Mouse (Mus musculus): ENCODE measurements around the gene Ak2.

The Ak2 gene

GRCm38 (mm10) chr4:128974677-128975076 is 17.1 kb upstream of the Ak2 start:
- DNase-seq (ENCODE audit: low read depth): no peak

GRCm38 (mm10) chr4:128976577-128976976 is 15.2 kb upstream of the Ak2 start:
- DNase-seq (ENCODE audit: low read depth): no peak

DNA sequence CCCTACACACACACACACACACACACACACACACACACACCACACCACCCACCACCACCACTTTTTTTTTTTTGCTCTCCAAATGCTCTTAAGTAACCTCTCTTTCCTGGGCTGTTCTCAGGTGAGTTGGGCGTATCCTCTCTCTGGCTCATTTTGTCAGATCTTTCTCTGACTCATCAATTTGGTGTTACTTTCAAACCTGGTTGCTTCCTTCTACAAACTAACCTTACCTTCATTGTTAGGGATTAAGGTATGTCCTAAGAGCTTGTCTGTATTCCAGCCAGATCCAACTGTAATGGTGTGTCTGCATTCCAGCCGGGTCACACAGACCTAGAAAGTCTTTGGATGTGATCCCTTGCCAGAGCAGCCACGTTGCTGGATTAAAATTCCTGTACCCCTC is 14.5 kb upstream of the Ak2 start:
- no peak for DNase-seq (ENCODE audit: low read depth)

- DNase-seq (ENCODE audit: low read depth): no peak
Observed at GRCm38 (mm10) chr4:128978634-128979033, 13.1 kb upstream of the Ak2 start.

GRCm38 (mm10) chr4:128980890-128981832 is 10.6 kb upstream of the Ak2 start:
- DNase-seq (ENCODE audit: low read depth): peak; percentile 72

DNA sequence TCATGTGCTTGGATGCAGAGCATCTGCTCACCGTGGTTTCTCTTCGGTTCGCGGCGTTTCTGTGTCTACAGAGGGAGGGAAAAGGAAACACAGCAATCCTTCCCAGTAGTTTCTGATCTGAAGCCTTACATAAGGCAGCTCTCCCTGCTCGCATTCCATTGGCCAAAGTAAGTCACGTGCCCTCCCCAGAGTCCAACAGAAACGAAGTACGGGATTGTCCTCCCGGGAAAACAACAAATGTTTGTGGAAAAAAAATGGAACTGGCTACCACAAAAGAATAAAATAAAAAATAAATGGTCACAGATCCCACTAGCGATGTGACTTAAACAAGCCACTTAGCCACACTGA is 10.0 kb upstream of the Ak2 start:
- no peak for DNase-seq (ENCODE audit: low read depth)

DNA sequence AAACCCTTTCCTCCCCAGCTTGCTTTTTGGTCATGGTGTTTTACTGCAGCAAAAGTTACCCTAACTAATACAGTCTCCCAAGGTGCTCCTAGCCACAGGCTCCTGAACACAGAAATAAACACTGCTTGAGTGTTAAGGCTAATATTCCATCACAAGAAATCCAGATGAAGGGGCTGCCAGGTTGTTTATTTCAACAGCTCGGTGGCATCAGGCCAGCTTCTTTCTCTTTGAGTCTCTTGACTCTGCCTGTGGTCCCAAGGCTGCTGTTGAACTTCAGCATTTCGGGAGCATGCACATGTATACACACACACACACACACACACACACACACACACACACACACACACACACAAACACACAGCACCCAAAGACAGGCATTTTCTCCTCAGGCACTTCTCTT is 8.6 kb upstream of the Ak2 start:
- no peak for DNase-seq (ENCODE audit: low read depth)

DNA sequence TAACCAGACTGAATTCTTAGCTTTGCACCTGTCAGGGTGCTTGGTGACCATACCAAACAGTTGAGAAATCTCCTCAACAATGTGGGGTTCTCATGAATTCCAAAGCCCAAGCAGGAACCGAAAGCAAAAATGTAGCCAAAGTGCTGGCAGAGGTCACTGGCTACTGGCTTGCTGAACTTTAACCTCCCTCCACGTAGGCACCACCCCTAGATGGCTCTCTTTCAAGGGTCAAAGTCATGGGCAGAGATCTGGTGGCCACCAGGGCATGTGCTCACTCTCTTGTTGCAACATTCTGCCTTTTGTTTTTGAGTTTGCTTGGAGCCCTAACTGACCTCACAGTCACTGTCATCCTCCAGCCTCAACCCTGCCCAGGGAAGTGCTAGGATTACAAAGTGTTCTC is 8.1 kb upstream of the Ak2 start:
- no peak for DNase-seq (ENCODE audit: low read depth)

DNA sequence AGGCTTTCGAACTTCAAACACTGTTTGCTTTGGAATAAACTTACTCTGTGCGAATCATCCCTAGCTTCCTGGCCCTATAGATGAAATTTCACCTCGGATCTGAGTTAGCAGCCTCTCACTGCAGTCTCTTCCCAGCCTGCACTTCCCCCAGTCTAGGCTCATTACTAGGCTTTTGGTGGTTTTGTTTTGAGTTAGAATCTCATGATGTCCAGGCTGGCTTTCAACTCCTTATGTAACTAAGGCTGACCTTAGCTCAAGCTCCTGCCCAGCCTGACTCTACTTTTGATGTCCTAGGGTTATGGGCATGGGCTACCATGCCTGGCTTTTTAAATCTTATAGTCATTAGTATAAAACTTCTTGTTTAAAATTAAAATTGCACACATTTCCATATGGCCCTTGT is 7.2 kb upstream of the Ak2 start:
- no peak for DNase-seq (ENCODE audit: low read depth)

DNA sequence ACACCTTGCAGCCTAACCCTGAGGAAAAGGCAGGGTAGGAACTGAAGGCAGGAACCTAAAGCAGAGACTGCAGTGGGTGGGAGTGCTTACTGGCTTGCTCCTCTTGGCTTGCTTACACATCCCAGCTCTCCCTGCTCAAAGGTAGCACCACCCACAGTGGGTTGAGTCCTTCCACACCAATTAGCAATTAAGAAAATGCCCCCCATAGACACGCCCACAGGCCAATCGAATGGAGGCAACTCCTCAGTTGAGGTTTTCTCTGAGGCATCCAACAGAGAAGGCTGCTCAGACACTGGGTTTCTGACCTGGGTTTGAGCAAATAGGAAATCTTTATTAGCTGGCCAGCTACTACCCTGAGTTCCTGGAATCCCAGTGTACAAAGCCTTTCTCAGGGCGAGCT is 2.8 kb upstream of the Ak2 start:
- DNase-seq (ENCODE audit: low read depth): no peak

DNA sequence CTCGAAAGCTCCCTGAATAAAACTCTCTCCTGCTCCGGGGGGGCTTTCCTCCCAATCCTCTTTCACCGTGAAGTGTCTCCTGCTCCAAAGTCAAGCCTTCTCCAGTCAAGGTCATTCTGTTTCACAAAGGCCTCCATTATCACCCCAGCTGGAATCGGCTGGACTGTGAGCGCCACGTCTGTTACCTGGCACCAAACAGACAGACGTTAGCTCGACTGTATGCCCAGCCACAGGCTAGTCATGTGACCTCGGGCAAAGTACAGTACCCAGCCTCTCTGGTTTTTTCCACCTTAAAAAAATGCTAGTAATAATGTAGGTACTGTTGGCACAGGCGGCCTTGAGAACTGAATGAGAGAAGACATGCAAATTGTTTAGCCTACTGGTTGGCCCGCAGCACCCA is 2.1 kb upstream of the Ak2 start:
- no peak for DNase-seq (ENCODE audit: low read depth)

DNA sequence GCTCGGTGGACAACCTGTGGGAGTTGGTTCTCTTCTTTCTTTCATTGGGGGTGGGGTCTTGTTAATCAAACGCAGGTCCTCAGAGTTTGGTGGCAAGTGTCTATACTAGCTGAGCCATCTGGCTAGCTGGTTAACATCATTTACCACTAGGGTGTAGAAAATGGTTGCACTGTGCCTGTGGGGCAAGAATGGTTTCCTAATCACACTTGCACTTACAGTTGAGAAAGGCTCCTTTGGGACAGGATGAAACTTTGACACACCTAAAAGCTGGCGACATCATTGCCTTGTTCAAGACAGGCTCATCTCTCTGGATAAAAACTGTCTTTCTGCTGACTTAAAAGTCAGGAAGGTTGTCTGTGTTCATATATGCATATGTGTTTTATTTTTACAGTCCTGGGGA is 418 bp downstream of the Ak2 start:
- no peak for DNase-seq (ENCODE audit: low read depth)

DNA sequence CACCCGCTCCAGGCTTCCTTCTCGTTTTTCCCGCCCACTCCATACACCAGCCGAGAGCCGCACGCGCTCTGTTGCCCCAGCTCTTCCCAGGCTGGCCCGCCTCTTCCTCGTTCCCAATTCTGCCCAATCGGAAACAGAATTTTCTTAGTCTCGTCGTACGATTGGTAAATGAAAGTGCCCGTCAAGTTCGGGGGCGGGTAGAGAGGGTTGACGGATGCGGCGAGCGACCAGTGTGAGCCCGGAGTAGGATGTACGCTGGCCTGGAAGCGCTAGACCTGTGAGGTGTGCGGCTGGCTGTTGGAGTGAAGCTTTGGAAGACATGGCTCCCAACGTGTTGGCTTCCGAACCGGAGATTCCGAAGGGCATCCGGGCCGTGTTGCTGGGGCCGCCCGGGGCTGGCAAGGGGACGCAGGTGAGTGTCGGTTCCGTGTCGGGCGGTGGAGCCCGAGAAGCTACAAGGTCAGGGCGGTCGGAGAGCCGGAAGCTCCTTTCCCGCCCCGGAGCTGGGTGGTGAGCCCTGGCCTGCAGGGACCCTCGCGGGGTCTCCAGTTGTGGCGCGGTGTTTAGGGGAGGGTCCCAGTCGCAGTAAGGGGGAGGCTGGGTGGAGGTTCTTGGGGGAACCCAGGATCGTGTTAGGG is 1.4 kb downstream of the Ak2 start:
- peak; percentile 99 for DNase-seq (ENCODE audit: low read depth)

DNA sequence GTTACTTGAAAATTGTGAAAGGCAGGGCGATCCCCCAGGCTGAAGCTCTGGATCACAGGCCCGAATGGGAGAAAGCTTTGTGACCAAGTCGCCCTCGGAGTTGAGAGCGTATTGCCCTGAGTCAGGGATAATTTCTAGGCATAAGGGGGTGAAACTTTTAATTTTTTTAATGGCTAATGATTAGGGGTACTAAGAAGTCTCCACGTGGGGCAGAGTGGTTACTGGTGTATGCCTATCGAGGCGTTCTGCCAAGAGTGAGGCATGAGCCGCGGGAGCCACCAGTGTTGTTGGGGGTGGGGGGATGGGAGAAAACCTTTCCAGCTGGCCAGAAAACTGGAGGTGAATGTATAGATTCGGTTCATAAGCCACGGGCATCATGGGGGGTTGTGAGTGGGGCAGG is 1.9 kb downstream of the Ak2 start:
- no peak for DNase-seq (ENCODE audit: low read depth)

DNA sequence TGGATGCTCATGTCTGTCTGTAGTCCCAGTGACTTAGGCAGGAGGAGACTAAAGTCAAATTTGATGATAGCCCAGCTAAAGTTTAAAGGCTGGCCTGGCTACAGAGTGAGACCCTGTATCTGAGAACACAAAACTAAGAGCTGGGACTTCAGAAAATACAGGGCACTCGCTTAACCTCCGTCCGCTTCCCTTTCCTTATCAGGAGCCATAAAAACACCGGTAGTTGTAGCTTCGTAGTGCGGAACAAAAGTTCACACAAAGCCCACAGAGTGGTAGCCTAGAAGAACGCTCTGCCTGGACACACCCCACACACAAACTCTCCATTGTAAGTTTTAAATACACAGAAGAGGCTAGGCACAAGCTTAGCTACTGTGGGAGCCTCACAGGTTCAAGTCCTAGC is 3.5 kb downstream of the Ak2 start:
- no peak for DNase-seq (ENCODE audit: low read depth)

GRCm38 (mm10) chr4:128997258-128997657 is 5.5 kb downstream of the Ak2 start:
- DNase-seq (ENCODE audit: low read depth): no peak

DNA sequence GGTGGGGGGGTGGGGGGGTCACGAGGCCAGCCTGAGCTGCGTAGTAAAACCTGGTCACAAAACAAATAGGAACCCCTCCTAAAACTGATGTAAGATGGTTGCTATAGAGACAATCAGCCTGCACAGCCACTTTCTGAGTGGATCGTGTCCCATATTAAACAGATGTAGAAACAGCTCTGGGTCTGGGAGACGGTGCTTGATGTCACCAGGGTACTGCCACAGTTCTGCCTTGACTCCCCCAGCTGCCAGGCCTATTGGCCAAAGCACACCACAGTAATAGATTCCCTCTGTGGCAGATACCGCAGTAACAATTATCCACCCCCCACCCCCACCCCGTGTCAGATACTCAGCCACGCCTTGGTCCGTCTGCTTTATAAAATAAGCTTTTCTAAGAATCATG is 6.6 kb downstream of the Ak2 start:
- no peak for DNase-seq (ENCODE audit: low read depth)

GRCm38 (mm10) chr4:129000786-129001185 is 9.0 kb downstream of the Ak2 start:
- no peak for DNase-seq (ENCODE audit: low read depth)

DNA sequence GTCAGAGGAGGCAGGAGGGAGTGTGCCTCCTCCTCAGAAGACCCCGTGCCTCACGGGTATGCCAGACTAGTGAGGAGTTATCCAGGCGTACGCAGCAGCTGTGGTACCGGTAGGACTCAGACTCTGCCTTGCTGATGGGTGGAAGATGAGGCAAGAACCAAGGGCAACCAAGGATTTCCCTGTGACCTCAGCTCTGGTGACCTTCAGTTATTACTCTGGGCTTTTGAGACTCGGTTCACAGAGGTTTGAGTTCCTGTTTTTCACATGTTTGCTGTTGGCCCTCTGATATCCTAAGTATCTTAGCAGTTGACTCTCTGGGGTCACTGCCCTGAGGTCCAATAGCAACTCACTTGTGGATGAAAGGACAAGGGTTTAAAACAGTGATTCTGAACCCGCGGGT is 12.0 kb downstream of the Ak2 start:
- DNase-seq (ENCODE audit: low read depth): no peak

DNA sequence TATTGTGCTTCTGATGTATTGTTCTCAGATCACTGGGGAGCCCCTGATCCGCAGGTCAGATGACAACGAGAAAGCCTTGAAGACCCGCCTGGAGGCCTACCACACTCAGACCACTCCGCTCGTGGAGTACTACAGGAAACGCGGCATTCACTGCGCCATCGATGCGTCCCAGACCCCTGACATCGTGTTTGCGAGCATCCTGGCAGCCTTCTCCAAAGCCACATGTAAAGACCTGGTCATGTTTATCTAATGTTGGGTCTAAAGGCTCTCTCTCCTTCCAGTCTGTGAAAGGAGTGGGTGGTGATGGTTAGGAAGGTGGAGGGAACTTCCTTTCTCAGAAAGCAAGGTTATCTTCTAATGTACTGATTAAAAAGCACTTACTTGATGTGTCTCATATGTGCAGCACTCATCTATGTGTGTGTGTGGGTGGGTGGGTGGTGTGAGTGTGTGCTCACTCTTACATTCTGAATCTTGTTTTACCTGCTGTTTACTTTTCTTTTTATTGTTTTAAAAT is 16.3 kb downstream of the Ak2 start:
- no peak for DNase-seq (ENCODE audit: low read depth)

DNA sequence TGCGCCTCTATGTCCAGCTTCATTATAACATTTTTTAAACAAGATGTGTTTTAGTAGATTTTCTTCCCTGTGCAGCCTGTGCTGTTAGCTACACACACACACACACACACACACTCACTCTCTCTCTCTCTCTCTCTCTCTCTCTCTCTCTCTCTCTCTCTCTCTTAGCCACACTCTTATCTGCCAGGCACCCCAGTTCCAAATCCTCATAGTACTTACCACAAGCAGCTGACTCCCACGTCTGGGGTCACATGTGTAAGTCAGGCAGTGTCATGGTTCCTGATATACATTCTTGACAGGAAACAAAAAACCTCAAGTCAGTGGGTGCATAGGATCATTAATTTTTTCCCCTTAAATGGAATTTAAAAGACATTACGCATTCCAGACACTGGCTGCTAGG is 16.9 kb downstream of the Ak2 start:
- no peak for DNase-seq (ENCODE audit: low read depth)

GRCm38 (mm10) chr4:129009521-129009920 is 17.8 kb downstream of the Ak2 start:
- DNase-seq (ENCODE audit: low read depth): no peak

DNA sequence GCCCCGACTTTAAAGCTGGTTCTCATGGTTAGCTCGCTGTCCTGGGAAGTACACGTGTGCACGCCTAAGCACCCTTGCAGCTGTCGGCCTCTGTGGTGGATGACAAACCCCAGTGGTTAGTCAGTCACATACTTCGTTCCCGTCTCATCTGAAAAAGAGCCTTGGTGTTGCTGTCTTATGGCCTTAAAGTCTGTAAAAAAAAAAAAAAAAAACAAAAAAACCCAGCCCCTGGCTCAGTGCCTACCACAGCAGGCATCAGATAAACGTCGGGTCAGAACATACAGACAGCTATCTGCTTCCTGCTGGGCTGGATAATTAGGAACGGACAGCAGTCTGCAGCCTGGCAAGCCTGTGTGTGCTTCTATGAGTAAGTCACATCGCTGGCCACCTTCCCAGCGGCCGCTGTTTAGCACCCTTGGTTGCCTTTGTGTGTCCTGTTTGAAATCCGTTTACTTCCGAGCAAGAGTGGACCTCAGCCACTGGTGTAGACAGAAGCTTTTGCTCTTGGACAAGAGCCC is 19.9 kb downstream of the Ak2 start:
- no peak for DNase-seq (ENCODE audit: low read depth)

Data from c-Kit-positive CD71-negative TER-119-negative erythroid progenitor cells, embryonic 14.5 days (primary cell).